Mouse (Mus musculus) megakaryocyte, embryonic 14.5 days (primary cell): Measurements from ENCODE around the gene Zfp975.
"Not testable (repeated sequence)": the region's sequence is repeated elsewhere in the genome, so short reads cannot be mapped to it uniquely, and the experiment has no call there.

Source experiments
- FLI1 ChIP-seq: IDR thresholded peaks from 2 replicates; pipeline ENCODE4 v1.6.1; 2012; ENCODE audit warnings: low read length, inconsistent platforms, mixed read lengths
- GATA1 ChIP-seq: IDR thresholded peaks from 3 replicates; pipeline ENCODE4 v1.6.1; 2012; ENCODE audit warnings: mixed read lengths, low read length, inconsistent platforms, borderline replicate concordance

GRCm38 (mm10) chr7:42655211-42655610 lies 37.3 kb downstream of the Zfp975 start:
- TF ChIP-seq GATA1, FLI1: not testable (repeated sequence)
